Mouse (Mus musculus): ENCODE measurements around the gene Wdr78.

The Wdr78 gene

DNA sequence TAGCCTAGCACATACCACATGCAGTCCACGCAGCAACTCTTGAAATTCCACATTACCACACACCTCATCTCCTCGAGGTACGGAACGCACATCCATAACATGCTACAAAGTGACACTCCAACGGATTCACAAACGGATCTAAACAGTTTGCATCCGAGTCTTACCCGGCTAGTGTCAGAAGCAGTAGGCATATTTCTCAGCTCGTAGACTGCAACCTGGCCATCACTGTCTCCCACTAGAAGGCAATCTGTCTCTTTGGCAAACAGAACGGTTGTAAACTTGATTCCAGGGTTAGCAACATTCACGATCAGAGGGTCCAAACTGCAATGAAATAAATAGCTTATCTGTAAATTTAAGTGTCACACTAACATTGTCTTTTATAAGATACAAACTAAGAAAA is 66.3 kb downstream of the Wdr78 start:
- DNase-seq = no peak

GRCm38 (mm10) chr4:103042997-103043396 is 71.4 kb downstream of the Wdr78 start:
- no peak for DNase-seq

DNA sequence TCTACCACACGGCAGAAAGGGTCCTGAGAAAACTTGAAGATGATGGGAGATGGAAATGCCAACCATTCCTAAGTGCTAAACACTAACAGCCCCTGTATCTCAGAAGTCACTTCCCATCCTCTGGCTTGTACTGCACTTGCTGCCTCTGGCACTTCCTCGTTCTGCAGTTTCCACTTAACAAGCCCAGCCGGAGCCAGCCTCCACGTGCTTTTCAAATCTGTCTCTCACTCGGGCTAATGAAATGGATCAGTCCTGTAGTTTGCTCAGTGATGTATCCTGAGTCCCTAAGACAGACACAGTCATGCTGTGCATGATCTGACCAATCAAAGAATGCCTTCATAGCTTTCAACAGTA is 74.5 kb downstream of the Wdr78 start:
- no peak for DNase-seq

- DNase-seq = no peak
Observed at GRCm38 (mm10) chr4:103039103-103039837, 75.1 kb downstream of the Wdr78 start.

DNA sequence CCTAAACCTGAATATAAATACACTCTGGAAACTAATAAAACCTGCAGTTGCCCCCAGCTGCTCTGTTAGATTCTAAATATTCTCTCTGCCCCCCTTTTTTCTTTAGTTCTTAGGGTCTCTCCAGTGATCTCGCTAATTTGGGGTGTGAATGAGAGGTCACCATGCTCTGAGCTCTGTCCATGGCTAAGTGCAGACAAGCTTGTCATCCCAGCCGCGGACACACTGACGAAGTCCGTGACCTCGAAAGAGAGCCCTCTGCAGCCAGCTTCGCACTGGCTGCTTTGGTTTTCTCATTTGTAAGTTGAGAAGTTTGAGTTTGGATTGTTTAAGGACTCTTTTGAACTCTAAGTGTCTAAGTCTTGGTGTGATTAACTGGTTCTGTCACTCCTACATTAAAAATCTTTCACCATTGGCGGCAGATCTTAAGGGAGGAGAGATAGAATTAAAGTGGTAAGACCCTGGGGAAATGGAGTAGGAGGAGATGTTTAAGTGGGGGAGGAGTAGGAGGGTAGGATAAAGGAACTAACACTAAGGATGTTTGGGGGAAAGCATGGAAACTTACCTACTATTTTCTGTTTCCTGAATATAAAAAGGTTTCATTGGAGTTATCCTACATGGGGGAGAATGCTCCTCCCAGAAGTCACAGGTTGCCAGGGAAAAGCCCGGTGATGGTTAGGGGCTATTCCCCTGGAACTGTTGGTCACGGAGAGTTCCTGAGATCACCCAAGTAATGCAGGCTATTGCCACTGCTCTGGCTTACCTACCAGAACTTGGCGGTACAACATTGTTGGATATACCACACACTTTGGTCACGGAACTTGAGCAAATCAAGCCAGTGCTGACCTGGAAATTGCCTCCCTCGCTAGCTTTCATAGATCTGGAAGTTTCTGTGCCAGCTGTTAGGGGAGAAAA is 85.9 kb downstream of the Wdr78 start:
- DNase-seq = no peak

GRCm38 (mm10) chr4:103027745-103028144 is 86.6 kb downstream of the Wdr78 start:
- no peak for DNase-seq

DNA sequence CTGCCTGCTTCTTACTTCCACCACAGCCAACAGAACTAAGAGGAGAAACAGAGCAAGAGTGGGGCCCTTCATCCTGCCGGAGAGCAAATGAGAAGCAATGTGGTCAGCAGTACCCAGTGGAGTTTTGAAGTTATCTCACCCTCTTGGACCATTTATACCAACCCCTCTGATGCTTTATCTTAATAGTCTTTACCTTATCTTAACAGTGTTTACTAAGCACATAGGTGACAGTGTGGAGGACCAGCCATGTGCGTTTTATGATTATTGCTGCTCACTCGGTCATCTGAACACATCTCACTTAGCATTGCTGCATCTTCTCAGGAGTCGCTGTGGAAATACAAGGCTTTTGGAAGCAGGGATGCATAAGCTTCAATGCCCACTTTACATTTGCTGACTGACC is 87.7 kb downstream of the Wdr78 start, which contains the start of gene Insl5:
TSS of gene Insl5 (minus strand) at position 222 of the 400 bp plus-strand sequence.
- no peak for DNase-seq

DNA sequence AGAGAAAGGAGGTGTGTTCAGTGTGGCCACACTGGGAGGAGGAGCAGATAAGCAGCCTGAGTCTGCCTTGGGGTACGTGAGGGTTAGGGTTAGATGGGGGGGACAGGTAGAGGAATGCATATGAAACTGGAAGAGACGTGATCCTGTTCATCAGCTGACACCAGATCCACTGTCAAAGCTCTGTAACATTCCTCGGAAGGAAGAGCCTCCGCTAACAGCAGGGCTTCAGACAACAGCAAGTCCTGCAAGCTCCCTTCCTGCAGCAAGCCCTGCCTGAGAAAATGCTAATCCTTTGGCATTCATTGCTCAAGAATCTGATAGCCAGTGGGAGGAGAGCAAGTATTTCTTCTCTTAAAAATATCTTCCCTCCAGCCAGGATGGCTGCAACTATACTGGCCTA is 100.9 kb downstream of the Wdr78 start:
- DNase-seq = no peak

- no peak for DNase-seq
Observed at GRCm38 (mm10) chr4:103011823-103012222, 102.5 kb downstream of the Wdr78 start.

DNA sequence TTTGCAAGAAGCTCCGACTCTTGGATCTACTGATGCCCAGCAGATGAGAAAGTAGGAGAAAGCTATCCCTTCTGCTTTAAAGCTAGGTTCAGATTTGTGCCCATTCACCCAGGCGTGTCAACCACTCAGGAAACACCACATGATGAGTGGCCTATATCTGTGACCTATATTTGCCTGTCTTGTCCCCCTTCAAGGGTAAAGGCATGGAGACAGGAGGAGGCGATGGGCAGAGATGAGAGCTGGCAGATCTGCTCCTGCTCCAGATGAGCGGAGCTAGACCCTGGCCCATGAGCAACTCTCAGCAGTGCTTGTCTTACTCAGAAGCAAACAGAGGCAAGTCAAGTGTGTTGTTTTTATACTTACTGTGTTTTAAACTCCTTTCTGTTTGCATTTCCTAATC is 103.6 kb downstream of the Wdr78 start:
- no peak for DNase-seq

DNA sequence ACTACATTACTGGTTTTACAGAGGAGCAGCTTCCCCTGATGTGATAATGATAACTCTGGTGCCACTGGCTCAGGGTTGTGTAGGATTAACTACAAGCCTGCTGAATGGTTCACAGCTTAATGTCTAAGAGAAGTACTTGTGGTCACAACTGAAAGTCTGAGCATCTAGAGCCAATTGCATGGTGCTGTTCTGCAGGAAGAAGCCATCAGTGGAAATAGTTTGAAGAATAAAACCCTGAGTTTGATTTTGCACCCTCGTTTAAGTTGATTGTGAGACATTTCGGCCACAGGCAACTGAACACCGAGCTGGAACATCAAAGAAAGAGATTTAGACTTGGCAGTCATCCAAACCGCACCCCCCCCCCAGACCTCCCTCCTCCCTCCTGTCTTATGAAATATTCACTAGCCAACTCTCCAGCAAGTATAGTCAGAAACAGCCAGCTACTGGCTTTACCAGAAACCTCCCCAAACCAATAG is 107.4 kb downstream of the Wdr78 start:
- no peak for DNase-seq

DNA sequence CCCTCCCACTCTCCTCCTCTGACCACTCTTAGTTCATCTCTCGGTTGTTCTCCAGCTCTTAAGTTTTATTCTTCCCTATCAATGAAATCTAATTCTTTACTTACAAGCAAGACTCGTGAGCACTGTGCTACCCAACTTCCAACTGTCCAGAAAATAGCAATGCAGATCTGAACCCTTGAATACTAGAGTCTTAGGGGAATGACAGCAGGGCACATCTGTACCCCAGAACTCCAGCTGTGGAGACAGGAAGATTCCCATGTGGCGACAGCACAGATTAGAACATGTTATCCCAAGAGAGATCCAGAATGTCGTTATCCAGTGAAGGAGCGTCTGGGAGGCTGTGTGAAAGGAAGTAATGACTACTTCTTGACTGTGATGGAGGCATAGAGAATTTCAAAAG is 108.1 kb downstream of the Wdr78 start:
- DNase-seq = no peak

DNA sequence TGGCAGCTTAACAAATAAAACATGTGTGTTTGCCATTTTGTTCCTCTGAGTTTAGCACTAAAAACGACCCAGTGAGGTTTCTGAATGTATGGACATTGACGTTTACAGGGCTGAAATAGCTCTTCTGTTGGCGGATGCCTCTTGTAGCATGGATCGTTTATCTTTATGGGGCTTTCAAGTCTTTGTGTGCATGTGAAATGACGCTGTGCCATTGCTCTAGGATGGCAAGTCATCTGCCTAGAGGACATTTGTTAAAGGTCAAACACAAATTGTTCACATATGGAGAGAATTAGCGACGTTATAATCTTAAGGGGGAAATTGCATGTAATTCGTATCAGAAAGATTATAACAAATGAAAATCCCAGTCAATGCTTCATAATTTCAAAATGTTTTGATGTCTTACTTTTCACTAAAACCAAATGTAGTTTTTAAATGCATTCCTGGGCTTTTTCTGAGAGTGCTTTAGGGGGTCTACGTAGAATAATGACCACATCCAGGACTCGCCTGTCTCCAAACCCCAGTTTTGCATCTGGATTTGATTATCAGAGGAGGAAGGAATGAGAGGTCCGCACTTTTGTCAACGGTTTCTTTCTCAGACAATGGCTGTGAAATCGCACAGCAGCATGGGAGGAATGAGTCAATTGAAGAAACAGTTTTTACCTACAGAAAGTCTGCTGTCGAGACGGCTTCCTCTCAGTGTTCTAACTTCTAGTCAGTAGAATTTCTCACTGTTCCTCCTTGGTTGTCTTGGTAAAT is 109.0 kb downstream of the Wdr78 start:
- no peak for DNase-seq

DNA sequence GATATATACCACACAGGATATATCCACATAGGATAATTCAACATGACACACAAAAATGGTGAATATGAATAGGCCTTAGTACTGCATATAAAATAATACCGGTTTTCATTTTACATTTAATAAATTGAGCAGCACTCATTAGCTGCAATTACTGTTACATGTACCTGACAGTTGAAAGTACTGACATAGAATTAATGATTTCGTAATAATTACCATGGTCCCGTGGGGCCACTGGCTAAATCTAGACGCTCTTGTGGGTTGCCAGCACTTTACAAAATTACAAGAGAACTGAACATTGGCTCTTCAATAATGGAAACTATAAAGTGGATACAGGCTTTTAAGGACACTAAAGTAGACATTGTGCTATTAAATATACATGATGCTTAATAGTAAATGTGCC is 109.7 kb downstream of the Wdr78 start:
- no peak for DNase-seq

- no peak for DNase-seq
Observed at GRCm38 (mm10) chr4:102991685-102992084, 122.7 kb downstream of the Wdr78 start.

DNA sequence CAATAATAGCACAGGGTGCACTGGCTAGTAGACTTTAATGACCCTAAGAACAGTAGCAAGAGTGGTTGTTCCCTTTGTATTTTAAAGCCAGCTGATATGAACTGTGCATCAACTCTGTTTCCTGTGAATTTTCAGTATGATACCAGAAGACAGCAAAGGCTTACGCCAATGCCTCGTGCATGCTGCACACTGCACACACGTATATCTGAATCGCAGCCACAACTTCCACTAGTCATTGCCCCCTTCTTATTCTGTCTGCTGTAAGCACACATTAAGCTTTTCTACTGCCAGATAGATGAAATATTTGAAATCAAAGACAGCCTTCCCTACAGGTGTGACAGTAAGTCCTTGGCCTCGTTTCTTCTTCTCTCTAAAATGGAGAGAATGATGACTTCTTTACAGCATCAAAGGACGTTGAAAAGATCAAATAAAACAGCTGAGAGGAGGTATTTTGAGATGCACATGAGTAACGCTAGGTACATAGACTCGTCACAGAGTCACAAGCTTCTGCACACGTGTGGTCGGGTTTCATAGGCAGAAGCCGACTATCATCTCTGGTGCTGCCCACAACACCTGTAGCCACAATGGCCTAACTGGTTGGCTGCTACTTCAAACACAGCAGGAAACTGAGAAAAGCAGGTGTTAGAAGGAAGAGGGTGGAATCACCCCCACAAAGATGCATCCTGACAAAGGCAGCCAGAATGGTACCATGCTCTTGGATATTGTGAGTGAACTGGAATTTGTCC is 123.6 kb downstream of the Wdr78 start:
- DNase-seq = no peak

- no peak for DNase-seq
Observed at GRCm38 (mm10) chr4:102990016-102990415, 124.3 kb downstream of the Wdr78 start.

- DNase-seq = no peak
Observed at GRCm38 (mm10) chr4:102989391-102989790, 125.0 kb downstream of the Wdr78 start.

- no peak for DNase-seq
Observed at GRCm38 (mm10) chr4:102988526-102988925, 125.8 kb downstream of the Wdr78 start.
